Mouse (Mus musculus): ENCODE results near the gene Ppcdc. TPM values are rescaled to one million over a fixed set of nuclear protein-coding genes. Genes with fewer than 3 reads are reported as not detected.

Gene Ppcdc
- polyA plus RNA-seq, 1 experiment from 2014 or later = 24.3 TPM

DNA sequence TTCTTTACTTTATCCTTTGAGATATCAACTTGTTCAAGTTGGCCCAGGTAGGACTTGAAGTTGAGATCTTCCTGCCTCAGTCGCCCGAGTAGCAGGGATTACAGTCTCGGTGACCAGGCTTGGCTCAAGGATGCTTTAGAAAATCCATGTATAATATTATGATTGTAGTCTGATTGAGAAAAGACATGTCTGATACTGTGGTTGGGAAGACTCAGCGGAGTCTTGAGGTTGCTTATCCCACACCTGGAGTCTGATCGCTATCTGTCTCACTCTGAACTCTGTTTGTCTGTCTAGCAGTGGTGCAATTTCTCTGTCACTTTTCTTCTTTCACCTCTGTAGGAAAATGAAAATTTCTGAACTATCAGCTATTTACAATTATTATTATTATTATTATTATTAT is 99.6 kb downstream of the Ppcdc start:
- Histone ChIP-seq H3K4me3 (no peak overlapping the region), H3K27me3 (replicated peaks) (no peaks in the 10 kb centered on the region), H3K27ac (no peak overlapping the region), H3K36me3 (no peaks in the 10 kb centered on the region), H3K9ac (no peak overlapping the region), H3K4me1 (no peaks in the 10 kb centered on the region), H3K9me3 (0 out of 2 replicates have a peak, but pooled peaks cover 14% of the 10 kb centered on the region), H3K4me2 (replicated peaks) (no peak overlapping the region)
- ATAC-seq (ENCODE audit: low FRiP score, low read depth) = no peak
- whole genome bisulfite sequencing = 95% methylated on average over 5 of the region's 5 CpGs

DNA sequence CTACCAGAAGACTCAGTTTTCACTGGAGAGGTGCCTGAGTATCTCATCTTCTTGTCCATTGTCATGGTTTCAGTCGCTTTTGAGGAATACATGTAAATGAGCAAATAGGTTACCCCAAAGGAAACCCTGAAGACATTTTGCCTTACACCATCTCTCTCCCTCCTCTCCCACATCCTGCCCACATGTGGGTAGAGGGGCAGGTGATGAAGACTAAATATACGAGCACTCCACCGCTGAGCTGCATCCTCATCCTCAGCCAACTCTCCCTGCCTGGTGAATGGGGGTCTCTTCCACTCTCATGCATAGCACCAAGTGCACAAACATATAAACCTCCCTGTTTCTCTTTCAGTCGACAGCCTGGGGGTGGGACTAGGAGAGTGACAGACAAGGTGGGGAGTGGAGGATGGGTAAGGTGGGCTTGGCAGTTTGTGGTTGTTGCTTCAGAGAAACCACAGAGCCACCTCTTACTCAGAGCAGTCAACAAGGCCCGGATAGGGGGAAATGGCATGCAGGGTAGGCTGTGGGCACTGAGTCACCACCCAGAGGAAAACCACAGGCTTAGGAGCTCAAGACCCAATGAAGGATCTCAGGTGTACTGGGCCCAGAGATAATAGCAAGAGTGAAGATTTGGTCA is 100.2 kb downstream of the Ppcdc start:
- H3K27me3 ChIP-seq (replicated peaks) = no peaks in the 10 kb centered on the region
- H3K9me3 ChIP-seq = 0 out of 2 replicates have a peak, but pooled peaks cover 14% of the 10 kb centered on the region
- WGBS = 80% methylated on average over 5 of the region's 5 CpGs
- H3K4me3 ChIP-seq = no peak overlapping the region
- no peaks in the 10 kb centered on the region for H3K4me1 ChIP-seq
- ATAC-seq (ENCODE audit: low FRiP score, low read depth) = no peak
- no peak overlapping the region for H3K4me2 ChIP-seq (replicated peaks)
- H3K27ac ChIP-seq = no peak overlapping the region
- H3K36me3 ChIP-seq = no peaks in the 10 kb centered on the region
- no peak overlapping the region for H3K9ac ChIP-seq

- Histone ChIP-seq H3K4me1 (no peaks in the 10 kb centered on the region), H3K9me3 (0 out of 2 replicates have a peak, but pooled peaks cover 14% of the 10 kb centered on the region), H3K9ac (no peak overlapping the region), H3K27ac (no peak overlapping the region), H3K27me3 (replicated peaks) (no peaks in the 10 kb centered on the region), H3K4me2 (replicated peaks) (no peak overlapping the region), H3K36me3 (no peaks in the 10 kb centered on the region), H3K4me3 (no peak overlapping the region)
- 74% methylated on average over 1 of the region's 1 CpGs for WGBS
- ATAC-seq (ENCODE audit: low FRiP score, low read depth) = no peak
Measured at GRCm38 (mm10) chr9:57338706-57339105, 101.2 kb downstream of the Ppcdc start.

Other genes with a start within 250 kb of the Ppcdc start
- gene Trcg1, start 203.6 kb downstream of the Ppcdc start, polyA plus RNA-seq (2016; fragmentation: Nextera tagmentation; extraction: Ambion mirVana) = 0.08 TPM in 1 of 2 replicates, not detected in the other
- gene 1700017B05Rik, start 177.5 kb downstream of the Ppcdc start, polyA plus RNA-seq (2016; fragmentation: Nextera tagmentation; extraction: Ambion mirVana) = 8.8 and 9.1 TPM in 2 replicates
- 40.6 and 43.0 TPM in 2 replicates for gene Scamp5, start 27.9 kb upstream of the Ppcdc start, polyA plus RNA-seq (2016; fragmentation: Nextera tagmentation; extraction: Ambion mirVana)
- gene Rpp25, start 63.9 kb upstream of the Ppcdc start, polyA plus RNA-seq (2016; fragmentation: Nextera tagmentation; extraction: Ambion mirVana) = 12.4 and 13.3 TPM in 2 replicates
- 770 and 826 TPM in 2 replicates for gene Cox5a, start 81.2 kb upstream of the Ppcdc start, polyA plus RNA-seq (2016; fragmentation: Nextera tagmentation; extraction: Ambion mirVana)
- gene Fam219b, start 97.4 kb upstream of the Ppcdc start, polyA plus RNA-seq (2016; fragmentation: Nextera tagmentation; extraction: Ambion mirVana) = 19.6 and 20.2 TPM in 2 replicates
- gene Mpi, start 112.6 kb upstream of the Ppcdc start, polyA plus RNA-seq (2016; fragmentation: Nextera tagmentation; extraction: Ambion mirVana) = 68.0 and 68.2 TPM in 2 replicates
- gene Scamp2, start 120.8 kb upstream of the Ppcdc start, polyA plus RNA-seq (2016; fragmentation: Nextera tagmentation; extraction: Ambion mirVana) = 56.2 and 62.3 TPM in 2 replicates
- gene Ulk3, start 149.3 kb upstream of the Ppcdc start, polyA plus RNA-seq (2016; fragmentation: Nextera tagmentation; extraction: Ambion mirVana) = 20.7 and 22.9 TPM in 2 replicates
- not detected in 2 replicates for gene Cplx3, start 166.2 kb upstream of the Ppcdc start, polyA plus RNA-seq (2016; fragmentation: Nextera tagmentation; extraction: Ambion mirVana)
- not detected in 2 replicates for gene Lman1l, start 180.7 kb upstream of the Ppcdc start, polyA plus RNA-seq (2016; fragmentation: Nextera tagmentation; extraction: Ambion mirVana)
- 40.3 and 41.7 TPM in 2 replicates for gene Csk, start 213.5 kb upstream of the Ppcdc start, polyA plus RNA-seq (2016; fragmentation: Nextera tagmentation; extraction: Ambion mirVana)
- not detected in 2 replicates for gene Cyp1a2, start 243.6 kb upstream of the Ppcdc start, polyA plus RNA-seq (2016; fragmentation: Nextera tagmentation; extraction: Ambion mirVana)
- gene Cyp1a1, start 247.8 kb upstream of the Ppcdc start, polyA plus RNA-seq (2016; fragmentation: Nextera tagmentation; extraction: Ambion mirVana) = not detected in 2 replicates